Mouse (Mus musculus): ENCODE measurements around the gene Tradd.

Gene Tradd

GRCm38 (mm10) chr8:105264024-105264982 is at the start of gene Tradd, which contains the start of gene Fbxl8:
Gene Tradd (minus strand): TSS chr8:105264609.
Gene Fbxl8 (plus strand): TSS chr8:105264648.
- DNase-seq, result peak; percentile 87

- DNase-seq, result no peak
These were observed 49.4 kb upstream of the Tradd start for GRCm38 (mm10) chr8:105313622-105314402.

- DNase-seq, result no peak
These were observed 48.6 kb upstream of the Tradd start for GRCm38 (mm10) chr8:105312891-105313481.

GRCm38 (mm10) chr8:105311718-105312117 is 47.3 kb upstream of the Tradd start:
- DNase-seq, result no peak

- no peak for DNase-seq
These were observed 45.7 kb upstream of the Tradd start for GRCm38 (mm10) chr8:105310118-105310517.

GRCm38 (mm10) chr8:105309142-105309847 is 44.9 kb upstream of the Tradd start:
- DNase-seq, result no peak

GRCm38 (mm10) chr8:105308428-105308827 is 44.0 kb upstream of the Tradd start:
- no peak for DNase-seq

- no peak for DNase-seq
These were observed 43.3 kb upstream of the Tradd start for GRCm38 (mm10) chr8:105307670-105308069.

- DNase-seq, result no peak
These were observed 41.8 kb upstream of the Tradd start for GRCm38 (mm10) chr8:105306146-105306691.

- peak; percentile 87 for DNase-seq
These were observed 41.1 kb upstream of the Tradd start, which contains the start of gene Elmo3 for GRCm38 (mm10) chr8:105305211-105306145. Gene Elmo3 (plus strand): TSS chr8:105305601.

GRCm38 (mm10) chr8:105304325-105305210 is 40.2 kb upstream of the Tradd start:
- DNase-seq, result no peak

GRCm38 (mm10) chr8:105303874-105304273 is 39.5 kb upstream of the Tradd start:
- DNase-seq, result peak; percentile 34

- no peak for DNase-seq
These were observed 39.0 kb upstream of the Tradd start for GRCm38 (mm10) chr8:105303396-105303795.

GRCm38 (mm10) chr8:105299962-105300361 is 35.6 kb upstream of the Tradd start:
- no peak for DNase-seq

GRCm38 (mm10) chr8:105298351-105299252 is 34.2 kb upstream of the Tradd start:
- DNase-seq, result no peak

- peak; percentile 96 for DNase-seq
These were observed 33.2 kb upstream of the Tradd start, which contains the start of gene E2f4 for GRCm38 (mm10) chr8:105297511-105298192. Gene E2f4 (plus strand): TSS chr8:105297663.

- DNase-seq, result peak; percentile 45
These were observed 31.6 kb upstream of the Tradd start, which contains the start of gene Exoc3l for GRCm38 (mm10) chr8:105295895-105296573. Gene Exoc3l (minus strand): TSS chr8:105296101.

Measured in lung, postnatal 36 days (tissue).